Mouse (Mus musculus) T-helper 17 cell (primary cell): ENCODE results near the gene Wdr18.

Experiments
- in situ Hi-C, 2 experiments: fragments of 300-600 bp; cut with MboI, MseI; formaldehyde crosslinking; loops; 1 replicate in 1 of 2; 2 replicates in 1 of 2; pipeline ENCODE4 v1.15.1; 2025; ENCODE audit warnings: high pct_unique_total_duplicates in 2 of 2

The Wdr18 gene

DNA sequence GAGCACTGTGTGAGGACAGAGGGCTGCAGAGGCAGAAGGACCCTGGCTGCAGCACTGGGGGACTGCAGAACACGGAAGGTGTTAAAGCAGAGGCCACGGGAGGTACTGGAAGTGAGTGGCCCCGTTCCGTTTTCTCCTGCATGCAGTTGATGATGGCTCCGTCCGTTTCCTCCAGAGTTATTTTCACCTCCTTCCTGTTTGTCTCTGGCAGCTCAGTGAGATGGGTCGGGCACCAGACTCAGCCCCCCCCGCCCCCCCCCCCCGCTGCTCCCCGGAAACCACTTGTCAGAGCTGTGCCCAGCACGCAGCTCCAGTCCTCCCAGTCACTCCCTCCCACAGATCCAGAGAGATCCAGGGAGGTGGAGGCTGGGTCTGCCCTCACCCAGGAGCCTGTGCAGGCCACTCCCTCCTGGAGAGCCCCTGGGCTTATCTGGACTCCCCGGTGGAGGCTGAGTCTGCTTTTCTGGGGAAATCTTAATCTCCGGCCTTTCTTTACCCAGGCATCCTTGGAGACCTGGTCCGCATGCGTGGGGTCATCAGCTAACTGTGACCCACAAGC, 58.9 kb downstream of the Wdr18 start:
- in situ Hi-C loops = no loop called here

GRCm38 (mm10) chr10:80019471-80020131, 59.6 kb downstream of the Wdr18 start:
- in situ Hi-C loops = loop anchor here in 1 of 2 experiments (5.0 kb wide), 1 partner anchor 663 kb away; no protein-coding TSS in a partner anchor
